Mouse (Mus musculus) layer of hippocampus, adult 2 months (tissue): Measurements from ENCODE around the gene B230118H07Rik. TPM values are rescaled to one million over a fixed set of nuclear protein-coding genes. Genes with fewer than 3 reads are reported as not detected.
A peak's percentile ranks its signal among the peaks of the same experiment; 100 is the strongest.

Experiments
- DNase-seq, 2 experiments: peaks; one replicate each; pipeline ENCODE4 v3.0.0; 2022; ENCODE audit warnings: low spot score in 2 of 2
- H3K27ac ChIP-seq: fragments of 200-600 bp; 2 replicates; pipeline ENCODE4 v1.8.1; 2022
- H3K4me3 ChIP-seq: fragments of 200-600 bp; 2 replicates; pipeline ENCODE4 v1.8.1; 2022; ENCODE audit warnings: mild to moderate bottlenecking
- CTCF ChIP-seq: fragments of 200-600 bp; conservative IDR thresholded peaks from 2 replicates; pipeline ENCODE4 v1.8.1; 2022; ENCODE audit warnings: antibody characterized with exemption, mild to moderate bottlenecking, moderate library complexity
- total RNA-seq, 2 experiments: library from RNA; stranded (reverse); gene quantifications; 2 replicates each; pipeline ENCODE4 v1.2.3; 2021

The B230118H07Rik gene
- total RNA-seq, 2 experiments from 2014 or later: 32.0 to 32.3 TPM

DNA sequence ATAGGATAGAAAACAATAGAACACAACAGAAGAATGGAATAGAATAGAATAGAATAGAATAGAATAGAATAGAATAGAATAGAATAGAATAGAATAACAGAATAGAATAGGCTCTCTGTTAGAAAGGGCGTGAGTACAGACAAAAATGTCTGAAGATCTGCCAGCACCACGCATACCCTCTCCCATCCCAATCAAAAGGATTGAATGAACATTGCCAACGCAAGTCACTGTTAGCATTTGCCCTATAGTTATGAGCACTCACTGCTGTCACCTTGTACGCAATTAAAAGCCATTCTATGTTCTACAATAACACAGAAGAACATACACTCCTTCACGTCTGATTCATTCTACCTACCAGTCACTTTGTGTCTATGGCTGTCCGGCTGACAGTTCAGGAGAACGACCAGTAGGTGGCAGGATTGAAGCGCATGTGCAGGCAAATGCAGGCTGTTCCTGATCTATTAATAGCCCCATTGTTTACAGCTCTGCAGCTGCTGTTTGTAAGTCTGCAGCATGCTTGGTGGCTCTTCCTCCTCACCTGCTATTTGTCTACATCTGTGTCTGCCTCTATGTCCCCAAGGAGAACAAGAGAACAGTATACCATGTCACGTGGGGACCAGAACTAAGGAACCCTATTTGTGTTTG, 15.8 kb upstream of the B230118H07Rik start:
- H3K27ac ChIP-seq: peak overlapping the region; percentile 75
- DNase-seq: peak; percentile 79 to 81
- no peak overlapping the region for H3K4me3 ChIP-seq
- peak; percentile 97 for TF ChIP-seq CTCF

DNA sequence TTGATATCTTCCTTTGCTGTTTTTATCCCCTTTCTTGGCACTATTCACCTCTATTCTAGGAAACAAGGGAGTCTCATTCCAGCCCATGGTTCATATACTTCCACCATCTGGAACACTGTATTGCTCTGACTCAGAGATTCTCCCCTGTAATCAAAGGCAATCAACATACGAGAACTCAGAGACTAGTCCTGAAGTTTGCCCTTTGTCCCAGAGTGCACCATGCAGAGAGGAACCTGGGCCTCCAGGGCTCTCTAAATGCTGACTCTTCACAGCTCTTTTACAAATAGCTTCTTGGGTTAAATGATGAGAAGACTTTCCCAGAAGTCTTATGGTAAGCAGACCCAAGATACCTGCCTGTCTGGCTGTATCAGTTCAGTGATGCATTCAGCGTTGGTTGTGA, 11.2 kb upstream of the B230118H07Rik start:
- no peak for TF ChIP-seq CTCF
- DNase-seq: no peak
- no peak overlapping the region for H3K27ac ChIP-seq
- no peak overlapping the region for H3K4me3 ChIP-seq

DNA sequence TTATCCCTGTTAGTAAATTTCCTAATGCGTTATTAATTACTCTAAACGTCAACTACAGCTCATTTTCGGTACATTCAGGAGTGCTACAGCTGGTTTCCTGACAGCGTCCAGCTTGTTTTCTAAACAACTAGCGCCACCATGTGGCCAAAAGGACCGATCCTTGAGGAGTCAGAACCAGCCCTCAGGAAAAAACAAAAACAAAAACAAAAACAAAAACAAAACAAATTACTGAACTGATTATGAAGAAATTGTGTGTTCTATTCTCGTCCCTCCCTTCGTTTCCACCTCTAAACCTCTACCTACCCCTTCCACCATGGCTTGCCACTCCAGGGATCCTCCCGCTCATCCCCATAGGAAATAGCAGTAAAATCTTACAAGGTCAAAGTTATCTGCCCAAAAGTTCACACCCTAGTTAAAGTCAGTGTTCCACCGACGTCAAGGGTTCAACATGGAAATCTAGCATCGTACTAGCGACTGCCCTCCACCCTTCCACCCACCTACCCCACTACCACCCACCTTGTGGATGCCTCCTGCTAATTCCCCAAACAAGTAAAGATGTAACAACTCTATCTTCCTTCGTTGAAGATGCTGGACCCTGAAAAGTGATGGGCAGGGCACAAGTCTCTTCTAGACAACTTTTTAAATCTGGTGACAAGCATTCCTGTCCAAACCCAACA, 3.7 kb upstream of the B230118H07Rik start:
- H3K27ac ChIP-seq: peak overlapping the region; percentile 72; the same call in 1 of the 2 replicates
- TF ChIP-seq CTCF: peak; percentile 86
- DNase-seq: peak; percentile 73 to 81
- H3K4me3 ChIP-seq: peak overlapping the region; percentile 57

DNA sequence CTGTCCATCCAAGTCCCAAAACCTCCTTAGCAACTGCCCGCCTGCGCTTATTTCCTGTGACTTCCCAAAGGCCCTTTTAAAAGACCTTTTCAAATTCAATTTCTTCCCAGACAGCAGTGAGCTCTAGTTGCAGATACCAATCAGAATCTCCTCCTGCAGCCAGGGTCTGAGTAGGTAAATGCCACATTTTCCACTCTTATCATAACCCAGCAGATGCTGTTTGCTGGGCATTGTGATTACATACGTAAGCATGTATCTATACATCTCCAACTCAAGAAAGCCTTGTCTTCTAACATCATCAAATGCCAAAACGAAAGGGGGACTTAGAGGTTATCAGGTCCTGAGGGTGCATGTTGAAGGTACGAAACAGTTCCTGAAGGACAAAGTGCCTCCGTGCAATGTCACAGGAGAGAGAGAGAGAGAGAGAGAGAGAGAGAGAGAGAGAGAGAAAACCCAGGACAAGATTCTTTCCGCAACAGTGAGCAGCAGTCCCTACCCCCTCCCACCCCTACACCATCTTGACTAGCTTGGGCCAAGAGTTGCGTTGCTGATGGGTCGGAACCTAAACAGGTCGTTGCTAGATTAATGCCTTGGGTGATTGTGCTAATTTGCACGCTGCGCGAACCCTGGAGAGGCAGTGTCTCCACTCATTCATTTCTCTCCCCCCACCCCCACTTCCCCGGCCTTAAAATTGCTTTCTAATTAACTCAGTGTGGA, 3.0 kb upstream of the B230118H07Rik start:
- no peak for TF ChIP-seq CTCF
- no peak for DNase-seq
- Histone ChIP-seq H3K4me3 (peak overlapping the region; percentile 57), H3K27ac (peak overlapping the region; percentile 72; the same call in 1 of the 2 replicates)

DNA sequence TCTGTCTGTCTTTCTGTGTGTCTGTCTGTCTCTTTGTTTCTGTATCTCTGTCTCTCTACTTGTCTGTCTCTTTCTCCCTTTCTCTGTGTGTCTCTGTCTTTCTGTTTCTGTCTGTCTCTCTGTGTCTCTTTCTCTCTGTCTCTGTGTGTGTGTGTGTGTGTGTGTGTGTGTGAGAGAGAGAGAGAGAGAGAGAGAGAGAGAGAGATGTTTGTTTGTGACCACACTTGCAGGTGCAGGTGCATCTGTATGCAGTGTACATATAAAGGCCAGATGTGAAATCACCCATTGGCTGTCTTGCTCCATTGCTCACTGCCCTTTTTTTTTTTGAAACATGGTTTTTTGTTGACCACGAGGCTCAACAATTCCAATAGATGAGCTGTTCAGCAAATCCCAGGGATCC, 1.1 kb upstream of the B230118H07Rik start:
- Histone ChIP-seq H3K27ac (no peak overlapping the region), H3K4me3 (no peak overlapping the region)
- DNase-seq: no peak
- TF ChIP-seq CTCF: no peak

DNA sequence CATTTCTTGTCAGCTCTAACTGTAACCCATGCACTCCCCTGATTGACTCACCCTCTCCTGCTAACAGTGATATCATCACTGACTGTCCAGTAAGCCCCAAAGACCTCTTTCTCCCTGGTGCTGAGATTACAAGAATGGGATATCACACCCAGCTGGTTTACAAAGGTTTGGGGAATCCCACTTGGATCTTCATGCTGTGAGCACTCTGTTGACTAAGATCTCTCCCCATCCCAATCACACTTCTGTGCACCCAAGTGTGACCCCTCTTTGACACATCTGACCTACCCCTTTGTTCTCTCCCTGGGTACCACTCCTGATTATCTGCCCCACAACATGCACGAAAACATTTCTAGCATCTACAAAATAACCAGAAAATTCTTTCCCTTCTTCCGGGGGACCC, 971 bp downstream of the B230118H07Rik start:
- no peak overlapping the region for H3K4me3 ChIP-seq
- H3K27ac ChIP-seq: no peak overlapping the region
- no peak for DNase-seq
- no peak for TF ChIP-seq CTCF

DNA sequence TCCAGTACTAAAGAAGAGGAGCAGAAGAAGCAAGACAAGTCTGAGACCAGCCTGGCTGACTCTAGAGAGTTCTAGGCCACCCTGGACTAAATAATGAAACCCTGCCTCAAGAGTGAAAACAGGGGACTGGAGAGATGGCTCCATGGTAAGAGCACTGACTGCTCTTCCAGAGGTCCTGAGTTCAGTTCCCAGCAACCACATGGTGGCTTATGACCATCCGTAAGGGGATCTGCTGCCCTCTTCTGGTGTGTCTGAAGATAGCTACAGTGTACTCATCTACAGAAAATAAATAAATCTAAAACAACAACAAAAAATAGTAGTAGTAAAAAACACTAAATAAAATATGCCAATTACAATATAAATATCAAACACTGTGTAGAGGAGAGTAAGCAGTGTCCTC, 3.5 kb downstream of the B230118H07Rik start:
- Histone ChIP-seq H3K27ac (no peak overlapping the region), H3K4me3 (no peak overlapping the region)
- no peak for DNase-seq
- TF ChIP-seq CTCF: peak; percentile 45

DNA sequence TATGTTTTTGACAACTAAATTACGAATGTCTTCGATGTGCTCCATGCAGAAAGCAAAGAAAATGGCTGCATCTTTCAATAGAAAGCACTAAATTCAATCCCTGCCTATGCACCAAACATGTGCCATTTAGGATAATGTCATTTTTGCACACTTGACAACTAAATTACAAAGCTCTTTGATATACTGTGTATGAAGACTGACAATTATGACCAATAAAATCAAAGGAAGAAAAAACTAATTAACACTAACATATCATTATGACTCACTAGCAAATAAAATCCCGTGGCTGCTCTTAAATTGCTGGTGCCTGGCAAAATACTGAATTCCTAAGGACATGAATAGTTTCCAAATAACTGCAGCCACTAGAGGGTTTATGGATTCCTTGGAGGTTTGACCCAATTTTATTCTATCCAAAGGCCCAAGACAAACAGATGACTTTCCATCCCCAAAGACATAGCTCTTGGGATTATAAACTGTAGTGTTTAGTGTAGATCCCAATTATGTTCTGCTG, 9.4 kb downstream of the B230118H07Rik start:
- Histone ChIP-seq H3K27ac (no peak overlapping the region), H3K4me3 (no peak overlapping the region)
- DNase-seq: no peak
- peak; percentile 35 for TF ChIP-seq CTCF

DNA sequence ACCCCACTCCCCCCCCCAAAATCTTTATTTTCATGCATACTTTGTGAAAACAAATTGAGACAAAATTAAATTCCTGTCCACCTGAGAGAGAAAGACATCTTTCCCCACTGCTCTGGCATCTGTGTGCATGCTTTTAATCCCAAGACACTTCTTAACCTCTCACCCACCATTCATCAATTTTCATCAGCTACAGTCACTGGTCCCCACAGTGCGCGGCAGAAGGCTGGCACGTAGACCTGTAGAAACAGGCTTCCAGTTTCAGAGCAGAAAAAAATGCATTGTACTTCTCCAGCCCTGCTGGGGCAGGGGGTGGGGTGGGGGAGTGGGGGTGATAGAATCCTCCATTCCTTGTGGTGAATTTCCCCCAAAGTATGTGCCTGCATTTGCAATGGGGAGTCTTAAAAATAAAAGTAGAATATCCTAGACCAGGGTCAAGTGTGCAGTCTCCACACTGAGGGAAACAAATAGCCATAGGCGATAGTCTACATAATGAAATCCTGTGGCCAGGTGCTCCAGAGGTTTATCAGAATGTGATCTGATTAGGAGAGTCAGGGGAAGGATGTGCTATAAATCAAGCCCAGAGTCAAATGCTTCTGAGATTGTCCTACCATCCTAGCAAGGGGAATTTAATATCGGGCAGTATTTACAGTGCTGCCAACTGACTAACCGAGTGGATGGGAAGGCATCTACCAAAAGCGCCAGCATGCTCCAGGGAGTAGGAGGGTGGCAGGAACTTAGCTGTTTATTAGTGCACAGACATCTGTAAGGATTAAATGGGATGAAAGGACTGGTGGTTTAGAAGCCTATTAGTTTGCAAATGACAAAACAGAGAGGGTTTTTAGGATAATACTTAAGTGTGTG, 10.1 kb downstream of the B230118H07Rik start:
- Histone ChIP-seq H3K4me3 (no peak overlapping the region), H3K27ac (no peak overlapping the region)
- no peak for TF ChIP-seq CTCF
- no peak for DNase-seq

DNA sequence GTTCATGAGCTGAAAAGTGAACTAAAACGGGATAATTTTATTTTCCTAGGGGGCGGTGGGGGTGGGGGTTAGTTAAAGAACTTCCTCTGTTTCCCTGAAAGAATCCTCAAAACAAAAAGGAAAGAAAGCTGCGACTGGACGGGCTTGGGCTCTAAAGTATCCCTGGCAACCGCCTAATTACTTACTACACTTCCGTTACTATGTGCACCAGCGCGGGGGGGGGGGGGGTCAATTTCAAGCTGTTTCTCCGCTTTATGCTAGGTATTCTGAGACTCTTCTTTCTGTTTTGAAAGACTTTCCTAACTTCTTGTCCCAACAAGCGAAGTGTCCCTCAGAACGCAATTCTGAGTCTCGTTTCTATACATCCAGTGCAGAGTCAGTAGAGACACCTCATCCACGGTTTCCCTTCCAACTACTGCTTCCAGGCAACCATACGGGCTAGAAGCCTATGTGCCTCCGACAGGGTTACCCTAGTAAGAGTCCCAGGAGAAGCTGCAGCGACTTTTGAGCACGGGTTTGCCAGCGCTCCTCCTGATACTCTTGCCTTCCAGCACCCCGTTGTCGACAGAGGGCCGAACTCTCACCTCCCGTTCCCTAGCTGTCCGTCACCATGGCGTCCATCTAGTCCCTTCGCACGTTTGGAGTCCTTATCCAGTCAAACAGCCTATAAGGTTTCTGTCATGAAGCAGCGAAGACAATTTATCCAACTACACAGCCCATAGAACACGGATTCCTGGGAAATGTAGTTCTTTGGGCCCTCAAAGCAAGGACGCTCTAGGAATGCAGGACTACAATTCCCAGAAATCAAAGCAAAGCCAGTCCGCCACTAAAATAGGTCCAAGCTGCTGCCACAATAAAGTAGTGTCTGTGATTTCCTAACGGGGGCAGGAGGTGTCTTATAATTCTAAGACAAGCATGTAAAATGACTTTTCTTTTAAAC, 20.8 kb downstream of the B230118H07Rik start:
- peak overlapping the region; percentile 96 for H3K27ac ChIP-seq
- DNase-seq: peak; percentile 87 to 95
- H3K4me3 ChIP-seq: peak overlapping the region; percentile 84
- peak; percentile 45 for TF ChIP-seq CTCF

DNA sequence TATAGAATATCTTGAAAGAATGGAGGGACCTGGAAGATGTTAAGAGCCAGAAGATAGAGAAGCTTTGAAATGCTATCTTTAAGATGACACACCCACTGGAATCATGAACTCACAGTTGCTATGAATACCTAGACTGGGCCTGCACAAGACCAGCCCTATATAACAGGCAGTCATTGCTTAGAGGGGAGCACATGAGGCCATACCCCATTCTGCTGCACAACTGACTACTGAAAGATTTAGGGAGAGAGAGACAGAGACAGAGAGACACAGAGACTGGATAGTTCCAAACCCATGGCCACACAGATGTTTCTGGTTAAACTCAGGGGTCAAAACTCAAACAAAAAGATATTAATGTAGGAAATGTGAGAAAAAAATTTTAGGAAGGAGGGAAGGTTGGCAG, 22.1 kb downstream of the B230118H07Rik start:
- DNase-seq: no peak
- H3K4me3 ChIP-seq: no peak overlapping the region
- no peak overlapping the region for H3K27ac ChIP-seq
- TF ChIP-seq CTCF: no peak

DNA sequence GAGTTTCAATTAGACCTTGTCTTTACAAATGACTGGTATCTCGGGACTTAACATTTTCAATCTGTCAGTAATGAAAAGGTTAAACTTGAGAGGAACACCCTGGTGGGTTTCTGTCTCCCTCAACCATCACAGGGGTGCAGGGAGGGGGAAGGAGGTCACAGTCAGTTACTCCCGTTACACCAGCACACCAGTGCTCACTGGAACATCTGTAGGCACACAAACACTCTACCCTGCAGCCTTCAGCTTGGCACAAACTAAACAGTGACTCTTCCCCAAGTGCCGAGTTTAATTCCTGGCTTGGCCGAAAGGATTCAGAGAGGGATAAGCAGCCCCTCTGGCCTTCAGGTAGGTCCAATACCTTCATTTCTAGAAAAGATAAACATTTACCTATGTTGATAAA, 24.8 kb downstream of the B230118H07Rik start, which contains the start of gene Rag2:
Gene Rag2 (plus strand): TSS at position 193 of the 400 bp plus-strand sequence.
- no peak for TF ChIP-seq CTCF
- no peak for DNase-seq
- Histone ChIP-seq H3K27ac (no peak within 1 kb of the TSS), H3K4me3 (no peak within 1 kb of the TSS)
